Mouse (Mus musculus) layer of hippocampus, adult 18-20 months (tissue): ENCODE data around the gene Syngr4. TPM values are rescaled to one million over a fixed set of nuclear protein-coding genes. Genes with fewer than 3 reads are reported as not detected.
A peak's percentile ranks its signal among the peaks of the same experiment; 100 is the strongest.

Experiments used
- DNase-seq, 2 experiments: peaks; one replicate each; pipeline ENCODE4 v3.0.0; 2022; ENCODE audit warnings: low spot score in 2 of 2
- total RNA-seq, 2 experiments: library from RNA; stranded (reverse); gene quantifications; 2 replicates each; pipeline ENCODE4 v1.2.3; 2021

Gene Syngr4
- total RNA-seq, 2 experiments from 2014 or later, result not detected

DNA sequence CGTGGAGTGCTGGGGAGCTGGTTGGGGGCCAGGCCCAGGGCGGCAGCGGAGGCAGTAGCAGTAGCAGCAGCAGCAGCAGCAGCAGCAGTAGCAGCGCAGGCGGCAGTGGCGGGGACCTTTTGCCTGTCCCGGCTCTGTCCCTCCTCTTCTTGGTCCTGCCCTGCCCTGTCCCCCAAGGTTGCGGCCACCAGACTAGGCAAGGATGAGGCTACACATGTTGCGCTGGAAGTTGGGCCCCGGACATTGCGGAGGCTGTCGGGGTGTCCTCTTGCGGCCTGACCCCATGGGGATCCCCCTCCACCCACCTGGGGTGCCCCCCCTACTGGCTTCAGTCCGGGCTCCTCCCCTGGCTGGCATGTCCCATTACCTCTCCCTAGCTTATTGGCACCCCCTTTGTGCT lies 26.7 kb downstream of the Syngr4 start:
- no peak for DNase-seq

DNA sequence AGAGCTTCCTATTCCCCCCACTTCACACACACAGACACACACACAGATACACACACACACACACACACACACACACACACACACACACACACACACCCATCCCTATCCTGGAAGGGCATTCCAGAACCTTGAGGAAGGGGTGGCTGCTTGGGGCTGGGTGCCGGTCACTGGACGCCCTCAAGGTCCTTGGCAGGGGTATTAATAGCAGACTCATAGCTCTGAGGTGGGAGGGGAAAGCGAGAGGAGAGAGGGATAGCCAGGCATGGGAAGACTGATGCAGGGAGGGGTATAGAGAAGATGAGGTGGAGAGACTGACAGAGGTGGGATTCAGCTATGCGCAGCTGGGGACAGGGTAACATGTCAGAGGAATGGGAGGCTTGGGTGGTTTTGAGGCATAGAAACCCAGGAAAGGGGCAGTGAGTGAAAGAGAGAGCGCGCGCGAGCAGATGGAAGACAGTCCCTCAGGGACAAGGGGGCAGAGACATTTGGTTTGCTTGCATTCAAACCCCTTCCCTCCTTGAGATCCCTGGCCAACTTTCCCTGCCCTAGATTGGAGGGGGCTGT lies 27.3 kb downstream of the Syngr4 start:
- DNase-seq, result no peak

DNA sequence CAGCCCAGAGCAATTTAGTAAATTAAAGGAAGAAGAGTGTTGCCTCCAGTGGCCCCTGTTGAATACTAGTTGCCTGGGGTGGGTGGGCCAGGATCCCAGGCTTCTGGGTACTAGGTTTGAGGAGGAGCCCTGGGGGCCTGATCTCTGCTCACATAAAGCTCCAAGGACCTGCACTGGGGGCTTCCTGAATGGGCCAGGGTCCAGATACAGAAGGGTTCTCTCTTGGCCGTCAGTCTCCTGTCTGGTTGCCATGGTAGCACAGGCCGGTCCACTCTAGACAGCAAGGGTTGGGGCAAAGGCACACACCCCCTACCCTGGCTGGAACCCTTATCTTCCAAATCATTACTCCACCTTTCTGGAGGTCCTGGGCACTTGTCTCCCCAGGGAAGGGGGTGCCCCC lies 28.6 kb downstream of the Syngr4 start:
- no peak for DNase-seq

DNA sequence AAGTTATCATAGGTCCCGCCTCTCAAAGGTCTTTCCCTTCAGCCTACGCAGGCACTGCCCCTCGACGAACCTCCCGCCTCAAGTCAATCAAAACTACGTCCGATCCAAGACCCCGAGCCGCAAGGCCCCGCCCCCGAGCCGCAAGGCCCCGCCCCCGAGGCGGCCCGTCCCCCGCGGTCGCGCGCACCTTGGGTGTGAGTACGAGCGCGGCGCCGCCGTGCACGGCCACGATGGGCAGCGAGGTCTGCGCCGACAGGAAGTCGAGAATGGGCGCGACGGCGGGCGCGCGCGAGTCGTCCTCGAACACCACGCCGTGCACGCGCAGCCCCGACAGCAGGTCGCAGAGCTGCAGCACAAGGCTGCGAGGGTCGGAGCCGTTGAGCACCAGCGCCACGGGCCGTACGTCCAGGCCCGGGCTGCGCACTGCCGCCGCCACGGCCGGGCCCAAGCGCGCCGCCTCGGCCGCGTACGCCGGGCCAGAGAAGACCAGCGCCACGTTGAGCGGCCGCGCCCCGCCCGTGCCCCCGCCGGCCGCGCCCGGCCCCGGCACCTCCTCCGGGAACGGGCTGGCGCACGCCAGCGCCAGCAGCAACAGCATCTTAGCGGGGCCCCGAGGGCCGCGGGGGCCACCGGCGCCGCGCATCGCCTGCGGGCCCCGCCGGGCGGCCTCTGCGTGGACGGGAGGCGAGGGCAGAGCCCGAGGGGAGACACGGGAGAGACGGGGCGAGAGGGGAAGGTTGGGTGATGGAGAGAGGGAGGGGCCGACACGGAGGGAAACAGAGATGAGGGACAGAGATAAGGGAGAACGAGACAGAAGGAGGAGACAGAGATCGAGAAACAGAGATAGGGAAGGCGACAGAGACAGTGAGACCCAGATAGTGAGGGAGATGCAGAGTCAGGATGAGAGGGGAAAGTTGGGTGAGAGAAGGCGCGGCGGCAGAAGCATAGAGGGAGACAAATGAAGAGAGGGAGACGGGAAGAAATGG lies 30.3 kb downstream of the Syngr4 start:
- DNase-seq, result peak; percentile 68 to 75

DNA sequence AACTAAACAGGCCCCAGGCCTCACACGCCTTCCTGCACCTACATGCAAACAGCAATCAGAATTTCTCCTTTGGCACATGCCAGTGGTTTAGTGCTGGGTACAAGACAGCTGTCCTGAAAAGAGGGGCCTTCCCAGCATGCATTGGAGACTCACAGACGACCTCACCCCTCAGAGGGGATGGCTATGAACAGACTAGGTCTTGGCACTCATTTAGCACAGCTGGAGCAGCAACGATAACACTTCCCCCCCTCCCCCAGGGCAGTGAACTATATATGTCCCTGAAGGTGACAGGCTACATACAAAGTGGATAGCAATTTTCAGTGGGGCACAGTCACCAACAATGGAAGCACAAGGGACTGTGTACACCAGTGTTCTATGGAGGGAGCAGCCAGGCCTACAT lies 32.1 kb downstream of the Syngr4 start:
- no peak for DNase-seq

DNA sequence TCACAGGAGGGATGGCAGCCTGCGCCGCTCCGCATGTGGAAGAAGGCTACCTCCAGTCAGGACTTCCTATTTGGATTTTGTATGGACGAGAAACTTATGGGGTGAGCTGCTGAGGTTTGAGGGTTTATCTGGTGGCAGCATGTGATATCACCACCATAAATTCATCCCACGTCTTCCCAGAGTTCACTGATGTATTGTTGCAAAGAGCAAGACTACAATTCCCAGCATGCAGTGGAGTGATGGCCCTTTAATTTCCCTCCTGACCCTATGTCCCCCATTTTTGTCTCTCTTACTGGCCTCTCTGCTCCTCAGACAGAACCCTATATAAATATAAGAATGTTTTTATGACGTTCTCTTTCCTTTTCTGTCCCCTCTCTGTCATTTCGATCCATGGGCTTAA lies 33.7 kb downstream of the Syngr4 start:
- DNase-seq, result no peak

DNA sequence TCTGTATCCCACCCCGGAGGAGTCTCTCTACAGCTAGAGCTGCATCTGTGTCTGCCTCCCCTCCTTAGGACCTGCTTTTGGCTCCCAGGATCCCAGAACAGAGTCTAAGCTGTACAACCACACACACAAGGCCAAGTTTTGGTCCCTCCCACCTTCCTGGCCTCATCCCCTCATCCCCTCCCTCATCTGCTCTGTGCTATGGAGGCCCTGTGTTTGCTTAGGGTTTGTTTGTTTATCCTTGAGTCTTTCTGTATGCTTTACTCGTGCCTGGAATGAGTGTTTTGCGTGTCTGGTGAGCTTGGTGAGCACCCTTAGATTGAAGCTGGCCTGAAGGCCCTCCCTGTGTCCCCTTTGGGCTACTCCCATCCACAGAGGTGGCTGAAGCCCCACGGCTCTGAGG lies 37.5 kb downstream of the Syngr4 start:
- no peak for DNase-seq

DNA sequence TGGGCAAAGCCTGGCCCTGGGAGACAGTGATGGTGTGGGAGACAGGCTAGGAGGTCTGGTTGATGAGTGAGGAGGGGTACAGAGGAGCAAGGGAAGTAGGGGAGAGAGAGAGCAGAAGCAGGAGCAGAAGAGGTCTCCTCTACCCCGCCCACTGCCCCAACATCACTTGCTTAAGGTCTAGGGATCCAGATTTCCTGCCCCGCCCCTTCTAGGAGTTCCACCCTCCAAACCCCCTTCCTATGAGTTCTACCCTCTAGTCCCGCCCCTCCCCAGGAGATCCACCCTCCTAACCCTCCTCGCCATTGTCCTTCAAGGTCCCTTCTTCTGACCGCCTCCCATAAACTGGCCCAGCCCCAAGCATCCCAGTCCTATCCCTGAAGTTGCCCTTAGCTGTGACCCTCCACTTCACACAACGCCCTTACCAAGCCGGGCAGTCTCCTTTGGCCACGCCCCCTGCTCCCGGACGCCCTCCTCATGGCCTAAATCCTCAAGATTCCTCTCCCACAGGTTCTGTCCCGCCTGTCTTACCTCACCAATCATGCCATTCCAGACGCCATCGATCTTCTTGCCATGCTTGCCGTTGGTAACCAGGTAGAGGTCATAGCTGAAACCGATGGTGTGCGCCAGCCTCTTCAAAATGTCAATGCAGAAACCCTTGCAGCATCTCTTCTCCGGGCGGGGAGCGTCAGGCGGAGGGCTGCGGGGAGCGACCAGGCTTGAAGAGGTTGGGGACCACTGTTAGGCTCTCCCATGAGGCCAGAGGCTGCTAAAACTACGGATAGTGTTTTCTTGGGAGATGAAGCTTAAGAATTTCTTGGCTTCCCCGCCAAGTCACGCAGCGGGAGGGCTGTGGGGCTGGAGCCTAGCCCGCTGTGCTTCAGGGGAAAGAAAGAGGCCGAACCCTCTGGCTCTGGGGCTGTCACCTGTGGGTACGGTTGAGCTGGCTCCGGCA lies 39.3 kb downstream of the Syngr4 start:
- no peak for DNase-seq

DNA sequence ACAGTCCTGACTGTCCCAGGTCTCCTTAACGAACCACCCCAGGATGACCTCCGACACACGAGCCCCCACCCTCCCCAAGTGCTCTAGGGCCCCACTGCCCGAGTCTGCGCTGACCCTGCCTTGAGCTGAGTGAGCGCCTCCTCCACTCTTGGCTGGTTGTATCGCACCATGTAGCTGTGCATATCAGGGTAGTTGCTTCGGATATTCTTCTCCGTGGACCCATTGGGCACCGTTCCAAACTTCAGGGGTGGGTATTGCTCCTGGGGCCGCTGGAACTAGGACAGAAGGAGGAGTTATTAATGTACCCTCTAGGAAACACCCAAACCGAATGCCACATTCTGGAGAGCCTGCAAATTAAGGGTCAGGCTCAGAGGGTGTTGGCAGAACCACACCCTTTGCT lies 43.4 kb downstream of the Syngr4 start:
- no peak for DNase-seq

DNA sequence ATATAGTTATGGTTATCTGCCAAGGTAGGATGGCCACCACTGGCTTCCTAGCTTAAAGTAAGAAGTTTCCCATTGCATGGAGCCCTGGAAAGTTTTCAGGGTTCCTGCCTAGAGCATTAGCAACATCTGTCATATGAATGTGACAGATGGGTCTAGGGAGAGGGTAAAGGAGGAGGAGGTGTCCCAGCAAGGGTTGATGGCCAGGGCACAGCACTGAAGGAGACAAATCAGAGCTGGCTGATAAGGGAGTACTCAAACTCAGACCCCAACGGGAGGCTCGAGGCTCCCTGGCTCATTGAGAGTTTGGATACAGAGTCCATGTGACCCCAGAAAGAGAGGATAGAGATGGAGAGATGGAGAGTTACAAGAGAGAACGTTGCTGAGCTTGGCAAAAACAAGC lies 45.9 kb downstream of the Syngr4 start:
- no peak for DNase-seq

DNA sequence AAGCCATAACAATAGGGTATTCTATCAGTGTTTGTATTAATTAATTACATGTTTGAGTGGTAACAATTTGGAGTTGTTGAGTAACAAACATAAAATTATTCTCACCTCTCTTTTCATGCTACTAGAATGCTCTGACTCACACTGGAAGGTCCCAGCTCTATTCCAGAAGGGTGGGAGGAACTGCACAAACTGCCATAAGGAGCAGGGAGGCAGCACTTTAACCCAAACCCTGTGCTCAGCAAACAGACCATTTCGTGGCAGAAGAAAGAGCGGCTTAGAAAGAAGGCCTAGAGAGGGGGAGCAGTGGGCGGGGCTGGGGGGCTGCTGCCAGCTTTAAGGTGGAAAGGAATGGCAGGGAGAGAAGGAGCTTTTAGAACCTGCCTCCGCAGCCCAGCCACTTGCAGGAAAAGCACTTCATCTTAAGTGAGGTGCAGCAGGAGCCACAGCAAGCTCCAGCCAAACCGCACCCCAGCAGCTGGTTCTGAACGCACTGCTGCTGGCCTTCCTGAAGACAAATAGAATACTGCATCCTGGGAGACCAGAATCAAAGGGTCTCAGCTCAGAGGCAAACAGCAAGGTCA lies 48.0 kb downstream of the Syngr4 start:
- DNase-seq, result no peak

DNA sequence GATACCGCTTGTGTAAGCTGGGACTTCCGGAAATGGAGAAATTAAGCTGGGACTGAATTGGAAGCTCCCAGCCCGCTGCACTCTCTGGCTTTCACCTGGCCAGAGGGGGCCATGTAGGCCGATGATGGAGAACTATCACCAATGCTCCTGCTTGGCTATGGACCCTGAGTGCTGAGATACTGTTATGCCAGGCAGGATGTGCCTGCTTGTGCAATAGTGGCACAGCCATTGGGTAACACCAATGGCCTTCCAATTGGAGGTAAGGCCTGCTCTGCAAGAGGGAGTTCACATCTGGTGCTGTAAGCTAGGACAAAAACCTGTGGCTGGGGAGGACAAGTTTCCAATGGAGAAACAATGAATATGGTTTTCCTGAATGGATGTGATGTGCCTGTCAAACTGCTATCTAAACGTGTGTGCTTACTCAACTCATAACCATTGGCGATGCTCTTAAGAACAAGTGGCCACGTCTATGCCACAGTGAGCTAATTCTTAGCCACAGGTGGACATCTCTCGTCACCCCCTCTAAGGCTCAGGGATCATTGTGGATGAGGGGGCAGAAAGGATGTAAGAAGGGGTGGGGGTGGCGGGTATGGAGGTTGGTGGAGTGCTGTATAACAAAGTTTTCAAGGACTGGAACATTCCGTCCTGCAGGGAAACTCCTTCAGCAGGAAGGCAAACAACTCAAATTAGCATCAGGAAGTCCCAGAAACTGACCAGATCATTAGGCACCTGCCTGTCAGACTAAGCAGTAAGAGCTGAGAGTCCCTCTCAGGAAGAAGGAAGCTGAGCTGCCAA lies 53.4 kb downstream of the Syngr4 start:
- no peak for DNase-seq

Other genes starting within 250 kb of the Syngr4 start
- gene Fut2, start 230.3 kb downstream of the Syngr4 start, total RNA-seq, result under 1 TPM in 1 of 2 experiments, not detected in 1; 0.12 TPM
- gene Ntn5, start 212.7 kb downstream of the Syngr4 start, total RNA-seq, result 10 to 100 TPM in 1 of 2 experiments, 1 to 10 TPM in 1; 6.8 to 13.4 TPM
- gene Sec1, start 202.3 kb downstream of the Syngr4 start, total RNA-seq, result 1 to 10 TPM; 2.5 to 3.5 TPM
- gene Car11, start 196.9 kb downstream of the Syngr4 start, total RNA-seq, result 100 to 1,000 TPM; 182 TPM
- gene Dbp, start 191.6 kb downstream of the Syngr4 start, total RNA-seq, result 10 to 100 TPM; 47.6 to 50.2 TPM
- gene Rpl18, start 181.3 kb downstream of the Syngr4 start, total RNA-seq, result 100 to 1,000 TPM; 359 to 364 TPM
- gene Sphk2, start 178.7 kb downstream of the Syngr4 start, total RNA-seq, result 10 to 100 TPM; 35.8 to 37.2 TPM
- under 1 TPM; 0.25 to 0.27 TPM for gene Fam83e, start 175.5 kb downstream of the Syngr4 start, total RNA-seq
- not detected for gene Spaca4, start 170.9 kb downstream of the Syngr4 start, total RNA-seq
- gene Lmtk3, start 113.0 kb downstream of the Syngr4 start, total RNA-seq, result 100 to 1,000 TPM; 274 to 289 TPM
- 1 to 10 TPM; 8.1 to 8.9 TPM for gene Sult2b1, start 112.0 kb downstream of the Syngr4 start, total RNA-seq
- 100 to 1,000 TPM; 135 to 155 TPM for gene Cyth2, start 82.1 kb downstream of the Syngr4 start, total RNA-seq
- gene Kcnj14, start 71.9 kb downstream of the Syngr4 start, total RNA-seq, result 1 to 10 TPM; 1.4 to 2.4 TPM
- 10 to 100 TPM; 20.6 to 22.5 TPM for gene Grwd1, start 65.8 kb downstream of the Syngr4 start, total RNA-seq
- gene Kdelr1, start 23.9 kb downstream of the Syngr4 start, total RNA-seq, result 10 to 100 TPM; 71.5 to 73.9 TPM
- gene Grin2d, start 18.3 kb downstream of the Syngr4 start, total RNA-seq, result 10 to 100 TPM; 10.6 to 10.7 TPM
- 10 to 100 TPM; 21.8 to 22.4 TPM for gene Tmem143, start 227 bp upstream of the Syngr4 start, total RNA-seq
- gene Emp3, start 24.7 kb upstream of the Syngr4 start, total RNA-seq, result 1 to 10 TPM; 2.1 to 2.3 TPM
- 1 to 10 TPM; 4.1 to 4.2 TPM for gene Ccdc114, start 27.4 kb upstream of the Syngr4 start, total RNA-seq
- 1 to 10 TPM; 1.2 to 1.7 TPM for gene Abcc6, start 133.6 kb upstream of the Syngr4 start, total RNA-seq
- gene Nomo1, start 137.0 kb upstream of the Syngr4 start, total RNA-seq, result 100 to 1,000 TPM in 1 of 2 experiments, 10 to 100 TPM in 1; 99.7 to 107 TPM
- gene Kcnj11, start 204.1 kb upstream of the Syngr4 start, total RNA-seq, result 10 to 100 TPM; 33.8 to 38.5 TPM